Mouse (Mus musculus) lung, adult 2 months (tissue): Measurements from ENCODE around the gene Prss23. TPM values are rescaled to one million over a fixed set of nuclear protein-coding genes. Genes with fewer than 3 reads are reported as not detected.

Source experiments
- DNase-seq: peaks from one replicate; pipeline ENCODE4 v3.0.0; 2022
- H3K4me1 ChIP-seq: fragments of 200-500 bp; 2 replicates; pipeline ENCODE4 v1.6.1; 2011; ENCODE audit warnings: low read length; ENCODE audit not compliant: control insufficient read depth, insufficient read depth
- H3K4me3 ChIP-seq: fragments of 200-500 bp; replicated peaks from 2 replicates; pipeline ENCODE3; 2011; ENCODE audit warnings: low read depth, mild to moderate bottlenecking, control low read depth, low read length; ENCODE audit errors: extremely low read depth
- CTCF ChIP-seq: fragments of 200-500 bp; IDR thresholded peaks from 2 replicates; pipeline ENCODE4 v1.5.1; 2011; ENCODE audit warnings: mild to moderate bottlenecking, low read length, control low read depth; ENCODE audit not compliant: insufficient read depth
- POLR2A ChIP-seq: fragments of 200-500 bp; IDR thresholded peaks from 2 replicates; pipeline ENCODE4 v1.6.1; 2011; ENCODE audit warnings: low read depth, mild to moderate bottlenecking, control low read depth, low read length, borderline replicate concordance; ENCODE audit errors: extremely low read depth
- WGBS: fragments of 180-500 bp; shearing (Covaris S2); methylation state at CpG from one replicate; pipeline ENCODE4 v1.1.7; 2018; 5-methylcytosine and 5-hydroxymethylcytosine counted together
- polyA plus RNA-seq: library from polyadenylated mRNA; depleted of rRNA; stranded (reverse); fragments of >200 nt; gene quantifications from 2 replicates; pipeline ENCODE4 v1.2.3, GENCODE M21; 2012; rRNA removed

The Prss23 gene
- 91.3 and 104 TPM in 2 replicates for polyA plus RNA-seq

DNA sequence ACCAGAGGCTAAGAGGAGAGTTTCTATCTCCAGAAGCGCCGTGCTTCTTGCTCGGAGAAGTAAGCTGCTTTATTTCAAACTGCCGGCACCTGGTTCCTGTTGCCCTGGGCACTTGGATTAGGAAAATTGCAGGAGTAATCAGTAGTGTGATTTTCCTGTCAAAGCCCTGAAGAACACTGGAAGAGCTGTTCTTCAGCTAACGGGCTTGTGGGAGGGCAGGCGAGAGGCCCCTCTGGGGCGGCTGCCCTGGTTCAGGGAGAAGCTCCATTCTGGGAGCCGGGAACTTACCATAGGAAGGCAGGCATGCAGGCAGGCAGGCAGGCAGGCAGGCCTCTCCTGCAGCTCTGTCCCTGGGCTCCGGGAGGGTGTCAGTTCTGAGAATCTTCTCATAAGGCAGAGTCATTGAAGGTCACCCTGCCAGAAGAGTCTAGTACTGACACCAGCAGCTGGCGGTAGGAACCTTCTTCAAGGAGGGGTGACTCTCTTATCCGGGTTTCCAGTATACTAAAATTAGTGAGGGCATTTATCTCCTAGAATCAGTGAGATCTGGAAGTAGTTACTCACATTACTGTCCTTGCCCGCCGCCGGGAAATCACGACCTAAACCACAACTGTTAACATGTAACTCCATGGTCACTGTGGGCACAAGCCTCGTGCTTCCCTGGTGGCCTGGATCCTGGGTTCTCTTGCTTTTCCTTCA, at the start of gene Prss23:
Gene Prss23 (minus strand): TSS at position 457 of the 699 bp plus-strand sequence.
- TF ChIP-seq POLR2A: no peak
- no peak for TF ChIP-seq CTCF
- DNase-seq: no peak
- H3K4me3 ChIP-seq: no peak within 1 kb of the TSS
- H3K4me1 ChIP-seq: no peaks in the 10 kb centered on the region
- WGBS: 81% methylated on average over 16 of the region's 16 CpGs

DNA sequence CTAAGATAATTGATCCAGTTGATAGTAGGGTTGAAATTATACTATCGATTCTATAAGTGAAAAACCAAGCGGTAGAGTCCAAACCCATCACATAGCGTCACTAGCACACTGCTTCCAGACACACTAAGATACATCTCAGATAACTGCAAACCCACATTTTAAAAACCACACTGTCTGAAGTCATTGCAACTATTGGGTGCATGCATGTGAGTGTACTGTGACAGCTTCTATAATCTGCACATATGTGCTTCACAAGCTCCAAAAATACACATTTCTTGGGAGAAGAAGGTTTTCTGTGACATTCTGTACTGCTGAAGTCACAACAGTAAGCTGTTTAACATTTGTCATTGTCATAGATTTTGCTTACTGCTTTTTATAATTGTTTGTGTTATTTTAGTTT, 49.1 kb upstream of the Prss23 start:
- no peak for TF ChIP-seq POLR2A
- TF ChIP-seq CTCF: no peak
- Histone ChIP-seq H3K4me3 (no peak overlapping the region), H3K4me1 (no peaks in the 10 kb centered on the region)
- no peak for DNase-seq
- WGBS: 94% methylated on average over 3 of the region's 3 CpGs

DNA sequence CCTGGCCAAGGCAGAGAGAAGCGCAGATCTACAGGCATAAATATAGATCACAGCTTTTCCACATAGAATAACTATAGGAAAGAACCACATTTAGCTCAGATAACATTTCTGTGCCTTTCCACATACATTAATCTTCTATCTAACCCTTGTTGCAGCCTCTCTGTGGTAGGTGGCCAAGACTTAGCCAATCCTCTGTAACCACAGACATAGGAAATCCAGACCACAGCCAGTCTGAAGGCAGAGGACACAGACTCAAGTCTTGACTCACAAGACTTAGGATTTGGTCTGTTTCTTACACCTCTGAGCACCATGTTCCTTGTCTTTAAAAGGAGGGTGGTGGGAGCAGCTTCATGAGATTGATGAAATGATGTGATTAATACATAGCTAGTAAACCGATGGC, 37.6 kb upstream of the Prss23 start:
- DNase-seq: no peak
- no peak overlapping the region for H3K4me3 ChIP-seq
- H3K4me1 ChIP-seq: no peaks in the 10 kb centered on the region
- 93% methylated on average over 2 of the region's 2 CpGs for WGBS
- TF ChIP-seq POLR2A: no peak
- no peak for TF ChIP-seq CTCF

DNA sequence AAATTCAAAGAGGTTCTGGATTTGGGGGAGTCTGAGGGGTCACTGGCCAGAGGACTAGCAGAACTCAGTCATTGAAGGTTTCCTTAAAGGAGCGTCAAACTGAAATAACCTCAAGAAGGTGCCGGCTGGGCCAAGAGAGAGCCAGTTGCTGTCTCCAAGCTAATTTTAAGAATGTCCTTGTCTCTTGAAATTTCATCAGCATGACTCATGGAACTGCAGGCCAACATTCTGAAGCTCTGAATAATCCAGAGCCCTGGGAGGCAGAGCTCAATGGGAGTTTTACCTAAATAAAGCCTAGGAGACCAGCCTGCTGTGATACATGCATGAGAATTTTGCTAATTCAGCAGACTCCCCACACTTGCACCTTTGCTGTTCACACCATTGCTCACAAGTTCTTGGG, 36.5 kb upstream of the Prss23 start:
- peak; percentile 11 for DNase-seq
- no peak for TF ChIP-seq POLR2A
- no peak for TF ChIP-seq CTCF
- WGBS: 58% methylated on average over 2 of the region's 2 CpGs
- Histone ChIP-seq H3K4me1 (no peaks in the 10 kb centered on the region), H3K4me3 (no peak overlapping the region)

DNA sequence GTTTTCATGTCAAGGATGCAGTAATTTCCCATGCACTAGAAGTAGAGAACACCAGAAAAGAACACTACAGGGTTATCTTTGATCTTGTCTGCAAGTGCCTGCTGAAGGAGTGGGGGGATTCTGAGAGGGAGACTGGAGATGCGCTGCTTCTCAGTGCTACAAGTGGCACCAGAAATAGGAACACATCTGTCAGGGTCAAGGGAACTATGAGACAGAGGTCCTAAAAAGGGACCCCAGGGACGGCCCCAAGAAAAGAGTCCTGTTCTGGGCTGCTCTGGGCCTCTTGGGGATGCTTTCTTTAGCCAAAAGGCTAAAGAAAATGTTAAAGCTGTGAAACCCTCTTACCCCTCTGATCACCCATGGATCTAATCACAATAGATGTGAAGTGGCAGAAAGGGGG, 35.2 kb upstream of the Prss23 start:
- no peak overlapping the region for H3K4me3 ChIP-seq
- WGBS: 78% methylated on average over 2 of the region's 2 CpGs
- no peaks in the 10 kb centered on the region for H3K4me1 ChIP-seq
- DNase-seq: no peak
- TF ChIP-seq CTCF (no peak), POLR2A (no peak)

DNA sequence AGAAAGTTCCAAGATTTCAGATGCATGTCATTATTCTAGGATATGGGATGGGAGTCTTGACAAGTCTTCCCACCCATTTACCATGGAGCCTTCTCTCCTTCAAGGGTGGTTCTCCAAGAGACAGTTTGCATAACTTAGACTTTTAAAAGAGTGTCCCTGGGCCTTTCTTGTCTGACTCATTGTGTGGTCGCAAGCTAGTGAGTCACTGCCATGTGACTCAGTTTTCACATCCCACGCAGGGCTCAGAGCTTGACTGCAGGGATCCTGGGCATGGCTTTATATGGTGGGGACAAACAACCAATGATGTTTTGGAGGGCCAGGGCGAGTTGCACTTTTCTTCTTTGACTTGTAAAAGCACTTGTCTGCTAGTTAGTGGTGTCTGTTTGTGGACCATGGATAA, 34.0 kb upstream of the Prss23 start:
- no peak overlapping the region for H3K4me3 ChIP-seq
- no peaks in the 10 kb centered on the region for H3K4me1 ChIP-seq
- TF ChIP-seq CTCF: no peak
- DNase-seq: no peak
- WGBS: 63% methylated on average over 3 of the region's 3 CpGs

DNA sequence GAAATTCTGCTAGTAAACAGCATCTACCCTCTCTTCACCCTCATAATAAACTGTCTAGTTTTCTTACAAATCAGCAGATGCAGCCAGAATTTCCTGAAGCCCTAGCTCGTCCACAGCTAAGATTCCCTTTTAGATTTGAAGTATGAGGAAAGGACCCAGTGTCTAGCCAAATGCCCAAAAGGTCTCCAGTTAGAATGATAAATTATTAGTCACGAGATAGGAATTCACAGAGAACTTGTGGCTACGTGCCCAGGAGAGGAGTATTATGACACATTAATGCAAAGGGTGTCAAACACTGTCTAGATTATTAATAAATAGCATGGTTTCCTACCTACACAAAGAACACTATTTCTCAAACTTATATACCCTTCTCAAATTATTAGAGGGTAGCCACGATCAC, 32.6 kb upstream of the Prss23 start:
- WGBS: 56% methylated on average over 4 of the region's 4 CpGs
- no peaks in the 10 kb centered on the region for H3K4me1 ChIP-seq
- TF ChIP-seq CTCF (no peak), POLR2A (no peak)
- DNase-seq: no peak
- H3K4me3 ChIP-seq: no peak overlapping the region

DNA sequence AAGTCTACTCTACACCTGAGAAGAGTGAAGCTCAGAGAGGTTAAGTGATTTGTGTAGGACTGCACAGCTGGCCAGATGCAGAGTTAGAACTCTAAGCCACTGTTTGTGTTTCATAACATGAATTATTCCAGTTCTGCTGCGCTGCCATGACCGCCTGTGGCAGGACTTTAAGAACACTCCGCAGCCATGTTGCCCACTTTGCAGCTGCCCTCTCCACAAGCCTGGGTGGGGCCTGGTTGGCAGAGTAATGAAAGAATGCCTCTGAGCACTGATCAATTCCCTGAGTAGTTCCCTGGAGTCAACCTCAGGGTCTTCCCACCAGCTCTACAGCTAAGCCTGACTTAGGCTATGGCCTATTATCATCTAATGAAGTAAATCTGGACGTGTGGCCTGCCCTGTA, 32.1 kb upstream of the Prss23 start:
- 82% methylated on average over 4 of the region's 4 CpGs for WGBS
- no peak for DNase-seq
- TF ChIP-seq POLR2A: no peak
- no peak for TF ChIP-seq CTCF
- H3K4me3 ChIP-seq: no peak overlapping the region
- no peaks in the 10 kb centered on the region for H3K4me1 ChIP-seq

DNA sequence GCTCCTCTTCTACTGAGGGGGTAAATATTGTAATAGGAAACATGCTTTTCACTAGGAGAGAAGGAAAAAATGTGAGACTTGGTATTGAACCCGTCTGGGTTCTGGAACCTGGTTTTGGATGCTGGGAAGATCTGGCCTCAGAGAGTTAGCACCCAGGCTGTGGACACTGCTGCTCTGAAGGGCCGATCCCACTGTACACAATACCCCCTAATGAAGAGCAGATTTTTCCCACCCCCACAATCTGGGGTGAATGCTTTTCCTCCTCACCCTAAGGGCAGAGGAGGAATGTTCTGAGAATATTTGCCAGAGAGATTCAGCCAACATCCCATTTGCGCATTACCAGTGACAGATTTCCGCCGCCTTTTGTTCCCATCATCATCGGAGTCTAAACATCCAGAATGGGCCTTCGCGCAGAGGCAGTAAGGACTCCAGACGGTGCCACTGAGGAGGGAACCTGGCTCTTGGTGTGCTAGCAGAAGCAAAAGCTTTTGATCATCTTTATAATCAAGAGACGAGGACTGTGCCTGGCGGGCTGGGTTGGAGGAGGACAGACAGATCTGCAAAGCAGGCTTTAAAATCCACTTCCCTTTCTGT, 31.6 kb upstream of the Prss23 start:
- TF ChIP-seq CTCF: no peak
- no peak for TF ChIP-seq POLR2A
- Histone ChIP-seq H3K4me1 (no peaks in the 10 kb centered on the region), H3K4me3 (no peak overlapping the region)
- no peak for DNase-seq
- WGBS: 77% methylated on average over 11 of the region's 11 CpGs

DNA sequence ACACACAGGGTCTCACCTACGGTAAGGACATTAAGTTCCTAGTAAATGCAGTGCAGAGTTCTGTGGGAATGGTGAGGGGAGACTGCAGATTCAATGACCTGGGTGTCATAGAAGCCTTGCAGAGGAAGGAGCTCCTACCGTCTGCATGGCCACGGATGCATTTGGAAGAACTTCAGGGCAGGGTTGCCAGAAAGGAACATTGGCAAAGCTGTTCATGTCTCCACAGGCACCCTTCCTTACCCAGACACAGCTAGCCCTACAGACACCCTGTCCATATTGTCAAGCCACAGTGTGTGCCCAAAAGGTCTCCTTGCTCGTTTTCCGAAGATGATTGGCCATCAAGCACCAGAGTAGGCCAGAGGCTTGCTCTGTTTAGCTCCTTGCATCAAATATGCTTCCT, 30.1 kb upstream of the Prss23 start:
- H3K4me1 ChIP-seq: no peaks in the 10 kb centered on the region
- no peak for DNase-seq
- TF ChIP-seq POLR2A (no peak), CTCF (no peak)
- 77% methylated on average over 5 of the region's 5 CpGs for WGBS
- H3K4me3 ChIP-seq: no peak overlapping the region
